Mouse (Mus musculus) G1E-ER4 (cell line): Measurements from ENCODE around the gene Sap30l. TPM values are rescaled to one million over a fixed set of nuclear protein-coding genes. Genes with fewer than 3 reads are reported as not detected.

Experiments used
- GATA1 ChIP-seq: IDR thresholded peaks from one replicate; pipeline ENCODE4 v1.8.0; 2012; ENCODE audit warnings: low read length, inconsistent platforms
- polyA plus RNA-seq: library from polyadenylated mRNA; stranded (reverse); fragments of >175 nt; gene quantifications from 2 replicates; pipeline ENCODE4 v1.2.3, GENCODE M21; 2012

The Sap30l gene
- polyA plus RNA-seq, 1 experiment: 100 TPM

DNA sequence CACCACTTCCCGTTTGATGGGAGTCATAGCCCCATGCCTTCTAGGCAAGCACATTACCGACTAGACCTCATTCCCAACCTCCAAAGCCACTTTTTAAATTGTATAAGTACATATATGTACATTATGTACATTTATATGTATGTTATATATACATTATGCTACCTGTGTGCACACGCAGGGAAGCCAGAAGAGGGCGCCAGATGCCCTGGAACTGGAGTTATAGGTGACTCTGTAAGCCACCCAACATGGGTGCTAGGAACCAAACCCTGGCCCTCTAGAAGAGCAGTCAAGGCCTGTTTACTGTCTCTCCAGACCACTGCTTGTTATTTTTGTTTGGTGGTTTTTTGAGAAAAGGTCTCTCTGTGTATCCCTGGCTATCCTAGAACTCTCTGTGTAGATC is 16.8 kb downstream of the Sap30l start:
- TF ChIP-seq GATA1: no peak

DNA sequence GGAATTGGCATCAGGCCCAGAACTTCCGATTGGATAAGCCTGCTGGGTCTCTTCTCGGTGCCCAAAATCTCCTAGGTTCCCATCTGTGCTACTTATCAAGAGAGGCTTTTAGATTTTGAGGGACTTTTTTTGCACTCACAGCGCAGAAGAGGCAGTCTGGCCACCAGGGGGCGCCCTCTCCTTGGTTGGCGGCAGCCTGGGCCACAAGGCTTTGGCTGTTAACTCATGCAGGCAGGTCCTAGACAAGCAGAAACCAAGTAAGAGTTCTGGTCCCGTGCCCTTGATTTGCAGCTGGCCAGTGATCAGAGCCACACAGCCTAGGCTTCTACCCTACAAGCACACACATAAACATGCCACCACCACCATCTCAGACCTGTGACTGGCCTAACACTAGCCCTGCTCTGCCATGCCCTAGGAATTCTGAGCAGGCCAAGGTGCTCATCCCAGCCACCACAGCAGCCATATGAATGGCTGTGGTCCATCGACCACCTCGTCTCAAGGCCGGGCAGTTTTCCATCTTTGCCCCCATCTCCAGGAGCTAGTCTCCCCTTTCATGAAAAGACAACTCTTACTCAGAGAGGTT is 18.7 kb downstream of the Sap30l start:
- no peak for TF ChIP-seq GATA1

DNA sequence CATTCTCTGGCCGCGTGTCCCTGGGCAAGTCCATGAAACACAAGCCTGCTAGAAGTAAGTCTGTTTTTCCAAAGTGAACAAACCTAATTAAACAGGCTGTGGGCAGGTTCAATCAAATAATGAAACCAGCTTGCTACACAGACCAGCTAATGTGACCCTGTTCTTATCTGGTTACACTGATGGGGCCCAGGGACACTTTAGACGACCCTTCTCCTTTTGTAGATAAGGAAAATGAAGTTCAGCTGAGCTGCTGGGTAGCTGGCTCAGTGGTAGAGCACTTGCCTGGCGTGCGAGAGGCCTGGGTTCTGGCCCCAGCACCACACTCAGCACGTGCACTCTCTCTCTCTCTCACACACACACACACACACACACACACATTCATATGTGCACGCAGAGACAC is 22.3 kb downstream of the Sap30l start:
- no peak for TF ChIP-seq GATA1

DNA sequence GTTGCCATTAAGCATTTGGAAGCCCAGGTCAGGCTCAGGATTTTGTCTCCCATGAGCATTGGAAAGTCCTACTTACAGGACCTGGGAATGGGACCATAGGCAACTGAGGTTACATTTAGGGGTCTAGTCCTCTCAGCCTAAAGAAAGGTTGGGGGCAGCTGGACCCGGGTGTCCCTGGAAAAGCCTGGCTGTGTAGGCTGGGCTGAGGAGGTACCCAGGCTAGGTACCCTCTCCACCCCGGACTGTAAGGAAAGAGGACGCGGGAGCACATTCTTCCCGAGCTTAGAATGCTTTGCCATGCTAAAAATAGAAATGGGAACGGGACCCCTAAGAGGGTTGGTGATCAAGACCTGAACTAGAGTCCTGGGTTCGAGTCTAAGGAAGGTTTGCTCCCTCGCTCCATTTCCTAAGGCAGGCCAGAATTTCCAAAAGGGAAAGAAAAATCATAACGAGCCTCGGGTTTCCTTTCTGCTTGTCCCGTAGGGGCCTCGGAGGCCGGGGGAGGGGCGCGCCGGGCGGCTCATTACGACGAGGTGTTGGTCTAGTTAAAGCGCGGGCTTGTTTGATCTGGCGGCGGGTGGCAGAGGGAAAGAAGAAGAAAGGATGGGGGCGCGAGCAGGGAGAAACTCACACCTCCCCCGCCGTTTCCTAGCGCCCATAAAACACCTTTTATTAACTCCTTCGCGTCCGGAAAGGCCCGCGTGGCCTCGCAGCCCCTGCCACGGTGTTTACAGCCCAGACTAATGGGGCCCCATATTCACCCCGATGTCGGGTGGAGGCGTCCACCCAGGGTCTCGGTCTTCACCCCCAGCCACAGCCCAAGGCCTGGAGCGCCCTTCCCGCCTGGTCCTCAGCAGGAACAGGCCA is 25.8 kb downstream of the Sap30l start:
- no peak for TF ChIP-seq GATA1

DNA sequence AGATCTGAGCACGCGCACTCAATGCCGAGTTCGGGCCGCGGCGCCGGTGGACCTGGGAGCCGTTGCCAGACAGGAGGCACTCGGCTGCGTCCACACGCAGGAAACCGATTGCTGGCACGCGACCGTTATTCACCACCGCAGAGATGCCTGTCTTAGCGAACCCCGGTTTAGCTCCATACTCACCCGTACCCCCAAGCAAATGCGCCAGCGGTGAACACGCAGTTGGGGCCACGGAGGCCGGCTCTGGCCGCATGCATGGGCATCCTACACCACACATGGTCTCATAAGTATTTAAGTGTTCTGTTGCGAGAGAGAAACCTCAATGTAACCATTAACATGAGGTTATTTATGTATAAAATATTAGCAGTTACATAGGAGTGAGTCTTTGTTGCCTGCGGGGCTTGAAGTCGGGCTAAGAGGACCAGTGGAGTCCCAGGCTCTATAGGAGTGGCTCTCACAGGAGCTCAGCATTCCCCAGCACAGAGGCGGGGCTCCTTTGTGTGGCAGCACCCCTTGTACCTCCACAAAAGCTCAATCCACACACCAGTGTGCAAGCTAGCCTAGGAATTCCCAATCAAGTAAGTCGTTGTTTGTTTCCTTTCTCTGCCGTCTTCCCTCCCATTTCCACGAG is 26.6 kb downstream of the Sap30l start:
- no peak for TF ChIP-seq GATA1

DNA sequence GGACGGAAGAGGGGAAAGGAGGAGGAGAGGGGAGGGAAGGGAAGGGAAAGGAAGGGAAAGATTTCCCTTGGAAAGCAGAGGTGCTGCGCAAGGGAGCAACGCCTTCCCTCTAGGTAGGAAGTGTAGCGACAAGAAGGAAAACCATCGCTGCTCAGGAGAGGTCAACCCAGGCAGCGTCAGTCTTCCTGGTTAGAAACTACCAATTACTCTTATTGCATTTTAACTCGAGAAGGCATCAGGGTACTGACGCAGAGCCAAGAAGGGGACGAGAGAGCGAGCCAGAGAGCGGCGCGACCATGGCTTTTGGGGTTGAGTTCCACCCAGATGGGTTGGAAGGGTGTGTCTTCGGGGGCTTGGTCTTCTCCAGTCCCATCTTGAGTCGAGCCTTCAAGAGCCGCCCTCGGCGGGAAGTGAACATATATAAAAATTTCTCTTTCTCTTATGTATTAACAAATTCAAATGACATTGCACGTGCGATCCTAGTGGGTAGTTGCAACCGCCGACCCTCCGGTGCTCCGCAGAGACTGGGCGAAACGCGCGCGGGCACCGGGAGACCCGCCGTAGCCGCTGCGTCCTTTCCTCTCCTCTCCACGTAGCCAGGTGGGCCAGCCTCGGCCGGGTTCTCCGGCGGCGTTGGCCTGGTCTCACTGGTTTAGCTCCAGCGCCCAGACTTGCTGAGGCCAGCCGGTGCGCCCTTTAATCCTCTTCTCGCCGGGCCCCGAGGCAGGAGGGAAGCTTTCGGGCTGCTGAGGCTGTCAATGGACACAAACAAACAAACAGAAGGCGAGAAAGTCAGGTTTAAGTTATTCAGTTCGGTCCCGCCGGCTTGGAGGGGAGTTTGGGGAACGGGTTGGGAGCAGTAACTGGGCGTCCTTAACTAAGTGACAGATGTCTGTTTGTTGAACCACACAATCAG is 27.8 kb downstream of the Sap30l start:
- no peak for TF ChIP-seq GATA1

DNA sequence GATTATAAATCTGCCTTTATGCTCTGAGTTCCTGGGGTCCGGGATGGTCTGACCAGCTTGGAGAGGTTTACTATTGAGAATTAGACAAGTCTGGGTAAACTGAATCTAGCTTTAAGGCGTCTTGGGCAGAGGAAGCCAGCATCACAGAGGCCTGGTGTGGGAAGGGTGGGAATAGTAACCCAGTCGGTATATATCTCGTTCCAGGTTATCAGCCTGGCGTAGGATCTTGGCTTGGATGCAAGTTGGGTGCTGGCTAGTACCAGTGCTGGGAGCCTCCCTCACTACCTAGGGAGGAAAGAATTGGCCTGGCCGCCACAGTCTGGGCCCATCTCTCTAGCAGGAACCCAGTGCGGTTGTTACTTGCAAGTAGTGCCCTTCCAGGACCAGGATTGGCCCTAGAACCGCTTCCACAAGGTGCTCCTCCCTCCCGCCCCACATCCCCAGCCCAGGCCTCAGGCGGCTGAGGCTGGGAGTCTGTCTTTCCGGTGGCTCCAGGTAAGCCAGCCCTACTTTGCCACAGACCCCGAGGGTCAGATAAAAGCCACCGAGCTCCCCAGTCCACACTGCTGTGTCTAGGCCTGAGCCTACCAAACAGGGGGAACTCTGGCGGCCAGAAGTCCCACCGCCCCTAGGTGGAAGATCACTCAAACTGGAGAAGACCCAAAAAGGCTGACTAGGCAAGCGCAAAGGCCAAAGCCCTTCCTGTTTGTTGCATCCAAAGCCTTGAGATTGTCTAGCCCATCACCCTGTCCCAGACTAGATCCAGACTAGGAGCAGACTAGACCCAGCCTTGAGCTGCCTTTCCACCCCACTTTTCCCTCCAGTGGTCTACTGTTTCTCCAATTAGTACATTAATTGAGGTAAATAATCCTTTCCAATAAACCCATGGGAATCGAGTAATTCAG is 28.7 kb downstream of the Sap30l start:
- TF ChIP-seq GATA1: no peak

DNA sequence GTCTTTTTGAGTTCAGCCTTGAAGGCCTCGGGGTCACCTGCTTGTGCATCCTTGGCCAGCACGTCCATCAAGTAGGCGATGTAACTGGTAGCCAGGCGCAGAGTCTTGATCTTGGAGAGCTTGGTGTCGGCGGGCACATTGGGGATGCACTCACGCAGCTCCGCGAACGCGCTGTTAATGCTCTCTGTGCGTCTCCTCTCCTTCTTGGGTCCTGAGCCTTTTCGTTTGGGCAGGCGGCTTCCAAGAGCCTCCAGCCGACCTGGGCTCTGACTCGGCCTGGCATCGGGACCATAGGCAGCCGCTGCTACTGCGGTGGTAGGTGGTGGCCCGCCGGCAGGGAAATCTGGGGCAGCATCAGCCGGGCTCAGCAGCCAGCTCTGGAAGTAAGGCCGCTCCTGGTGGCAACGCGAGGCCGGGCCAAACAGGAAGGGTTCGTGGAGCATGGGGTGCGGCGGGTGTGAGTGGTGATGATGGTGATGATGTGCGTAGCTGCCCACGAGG is 29.9 kb downstream of the Sap30l start:
- no peak for TF ChIP-seq GATA1

DNA sequence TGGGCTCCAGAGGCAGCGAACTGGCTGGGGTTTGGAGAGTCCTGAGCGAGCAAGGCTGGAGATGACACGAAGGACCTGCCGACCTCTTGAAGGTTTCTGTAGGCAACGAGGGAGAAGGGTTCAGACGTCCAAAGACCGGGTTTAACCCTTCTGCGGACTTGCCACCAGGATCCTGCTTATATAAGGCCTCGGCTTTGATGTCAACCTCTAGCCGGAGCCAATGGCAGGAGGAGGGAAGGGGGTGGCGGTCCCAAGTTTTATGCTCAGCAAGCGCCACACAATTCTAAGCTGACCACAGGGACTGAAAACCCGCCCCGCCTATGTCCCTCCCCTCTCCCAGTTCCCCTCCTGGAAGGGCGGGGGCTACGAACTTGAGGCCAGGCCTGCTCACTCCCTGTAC is 30.4 kb downstream of the Sap30l start:
- TF ChIP-seq GATA1: no peak

DNA sequence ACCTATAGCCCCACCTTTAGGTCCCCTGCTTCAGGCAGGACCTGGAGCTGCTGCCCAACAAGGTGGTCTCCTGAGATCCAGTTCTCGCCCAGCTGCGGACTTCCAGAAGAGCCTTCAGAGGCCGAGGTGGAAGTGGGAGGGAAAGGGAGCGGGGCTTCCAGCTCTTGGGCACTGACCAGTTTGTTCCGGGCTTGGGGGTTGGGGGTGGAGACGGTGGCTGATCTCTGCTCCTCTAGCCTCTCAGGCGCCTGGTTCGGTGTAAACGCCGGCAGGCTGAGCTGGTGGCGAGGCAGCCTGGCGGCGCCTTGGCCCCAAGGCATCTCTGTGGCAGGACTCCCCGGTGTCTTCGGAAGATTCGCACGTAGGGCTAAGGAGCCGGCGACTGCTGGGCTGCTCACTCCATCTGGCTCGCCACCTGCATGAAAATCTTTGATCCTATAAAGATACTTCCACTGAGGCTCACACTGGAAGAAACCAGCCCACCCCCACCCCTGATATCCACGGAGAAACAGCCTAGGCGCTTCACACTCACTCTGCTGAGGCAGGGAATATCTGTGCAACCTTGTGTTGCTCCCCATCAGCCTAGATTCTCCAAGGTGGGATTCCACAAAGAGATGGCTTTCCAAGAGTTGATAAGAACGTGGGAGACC is 31.2 kb downstream of the Sap30l start, which contains the start of gene Hand1:
Gene Hand1 (minus strand): TSS at position 267 of the 650 bp plus-strand sequence.
- no peak for TF ChIP-seq GATA1

DNA sequence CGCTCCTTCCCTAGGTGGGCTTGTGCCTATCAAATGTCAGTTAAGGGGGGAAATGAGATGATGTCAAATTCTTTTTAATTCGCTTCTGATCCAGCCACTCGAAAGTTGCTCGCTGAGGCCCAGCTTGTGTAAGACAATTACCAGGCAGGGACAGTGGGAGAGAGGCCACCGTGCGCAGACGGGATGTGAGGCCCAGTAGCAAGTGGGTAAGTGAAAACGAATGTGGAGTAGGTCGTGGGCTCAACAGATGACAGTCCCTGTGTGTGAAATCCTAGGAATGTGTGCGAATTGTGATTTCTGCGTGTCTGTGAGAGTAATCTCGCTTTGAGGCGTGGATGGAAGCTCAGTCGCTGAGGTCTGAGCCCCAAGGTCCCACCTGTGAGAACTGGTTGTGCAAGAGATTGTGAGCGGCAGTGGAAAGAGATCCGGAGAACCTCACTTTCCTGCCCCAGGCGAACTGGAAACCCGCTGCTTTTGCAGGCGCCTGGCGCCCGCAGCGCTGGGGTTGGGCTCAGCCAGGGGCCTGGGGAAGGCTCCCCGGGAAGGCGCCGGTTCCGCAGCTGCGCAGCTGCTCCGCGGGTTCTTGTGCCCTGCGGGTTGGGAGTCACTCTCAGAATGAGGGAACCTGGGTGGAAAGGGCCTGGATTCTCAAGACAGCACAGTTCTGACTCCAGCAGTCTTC is 32.0 kb downstream of the Sap30l start:
- no peak for TF ChIP-seq GATA1

DNA sequence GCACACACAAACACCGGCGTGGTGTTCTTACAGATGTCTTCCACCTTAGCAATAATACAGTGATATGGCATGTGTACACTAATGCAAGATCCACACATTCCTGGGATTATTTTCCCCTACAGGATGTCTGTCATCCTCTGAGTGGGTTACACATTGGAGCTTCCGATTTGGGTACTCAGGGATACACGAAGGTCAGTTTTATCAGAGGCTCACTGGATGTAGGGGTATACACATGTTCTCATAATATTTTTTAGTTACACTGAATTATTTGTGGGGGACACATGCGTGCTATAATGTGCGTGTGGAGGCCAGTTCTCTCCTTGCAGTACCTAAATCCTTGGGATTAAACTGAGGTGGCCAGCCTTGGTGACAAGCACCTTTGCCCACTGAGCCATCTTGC is 32.6 kb downstream of the Sap30l start:
- TF ChIP-seq GATA1: no peak

DNA sequence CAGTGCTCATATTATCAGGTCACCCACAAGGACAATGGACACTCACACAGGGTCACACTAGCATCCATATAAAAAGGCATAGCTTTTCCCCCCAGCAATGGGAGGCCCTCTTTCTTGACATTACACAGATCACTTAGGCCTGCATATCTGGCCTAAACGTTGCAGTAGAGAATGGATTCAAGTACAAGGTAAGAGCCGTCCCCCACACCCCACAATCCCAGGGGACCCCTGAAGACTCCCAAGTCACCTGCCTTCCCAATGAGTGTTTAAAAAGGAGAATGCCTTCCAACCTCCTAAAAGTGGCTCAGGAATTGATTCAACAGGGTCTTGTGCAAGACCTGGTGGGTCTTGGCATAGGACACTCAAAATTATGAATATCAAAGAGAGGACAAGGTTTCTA is 33.9 kb downstream of the Sap30l start:
- no peak for TF ChIP-seq GATA1
